Mouse (Mus musculus): ENCODE data around the gene 2210016F16Rik.

DNA sequence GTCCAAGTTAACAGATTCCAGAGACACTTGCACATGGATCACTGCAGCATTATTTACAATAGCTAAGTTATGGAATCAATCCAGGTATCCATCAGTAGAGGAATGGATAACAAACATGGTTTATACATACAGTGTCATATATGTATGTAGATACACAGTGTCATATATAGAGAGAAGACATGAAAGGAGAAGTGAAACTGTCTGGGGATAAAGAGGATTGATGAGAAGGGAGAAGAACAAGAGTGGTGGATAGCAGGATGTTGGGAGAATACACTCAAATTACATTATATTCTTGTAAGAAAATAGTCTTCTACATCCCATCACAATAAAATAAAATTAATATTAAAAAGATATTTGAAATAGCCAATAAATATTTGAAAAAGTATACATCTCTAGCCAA lies 32.0 kb downstream of the 2210016F16Rik start:
- TF ChIP-seq MAX (IDR thresholded peaks at IDR 0.05) = no peak
- no peak for TF ChIP-seq CTCF (IDR thresholded peaks at IDR 0.05; ENCODE audit: control insufficient read depth, insufficient read depth, insufficient read length)
- no peak for TF ChIP-seq USF1 (IDR thresholded peaks at IDR 0.05; ENCODE audit: low read depth)
